Mouse (Mus musculus): ENCODE measurements around the gene Sorbs1. TPM values are rescaled to one million over a fixed set of nuclear protein-coding genes. Genes with fewer than 3 reads are reported as not detected.

Sorbs1 gene
- total RNA-seq, 1 experiment: 18.0 TPM

DNA sequence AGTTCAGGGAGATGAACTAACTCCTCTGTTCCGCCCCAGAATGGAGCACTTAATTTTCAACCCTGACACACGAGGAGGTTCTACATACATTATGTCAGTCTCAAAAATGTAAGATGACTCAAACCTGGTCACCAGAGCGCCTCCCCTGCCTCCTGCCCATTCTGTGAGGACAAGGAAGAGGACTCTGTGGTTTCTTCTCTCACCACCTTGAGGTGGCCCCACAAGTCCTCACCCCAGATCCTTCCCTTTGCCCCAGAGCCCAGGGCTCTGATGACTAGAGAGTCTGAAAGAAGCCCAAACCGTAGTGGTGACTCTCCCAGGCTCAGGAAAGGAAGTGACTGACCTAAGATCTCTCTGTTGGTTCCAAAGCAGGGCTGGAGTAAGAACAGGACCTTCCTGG, 17.5 kb downstream of the Sorbs1 start:
- H3K9ac ChIP-seq (ENCODE audit: insufficient read depth, low read depth, low read length, poor library complexity, severe bottlenecking): no peak overlapping the region
- peaks cover 1% of the 10 kb centered on the region; the same call in 1 of the 2 replicates for H3K36me3 ChIP-seq (ENCODE audit: control insufficient read depth, insufficient read depth, low read length, poor library complexity, severe bottlenecking)
- no peak overlapping the region for H3K4me3 ChIP-seq (ENCODE audit: insufficient read depth in 1 of 2, low read depth in 1 of 2, low read length in 2 of 2, poor library complexity in 1 of 2, severe bottlenecking in 1 of 2)
- H3K4me1 ChIP-seq (ENCODE audit: control insufficient read depth in 2 of 2, insufficient read depth in 2 of 2, low read length in 2 of 2, poor library complexity in 1 of 2): no peaks in the 10 kb centered on the region
- no peak overlapping the region for H3K27ac ChIP-seq (ENCODE audit: insufficient read depth, low read depth, low read length, poor library complexity, severe bottlenecking)
- in situ Hi-C loops (cut with MboI; ENCODE audit: low sequenced_read_pairs in 2 of 2, unreplicated experiment in 2 of 2): no loop called here
- TF ChIP-seq MAFK (IDR thresholded peaks at IDR 0.05; ENCODE audit: insufficient read depth, low read depth, low read length) (no peak), ZNF384 (IDR thresholded peaks at IDR 0.05; ENCODE audit: low read depth, low read length) (no peak), CHD2 (IDR thresholded peaks at IDR 0.05; ENCODE audit: low read depth, low read length) (no peak), HCFC1 (IDR thresholded peaks at IDR 0.05; ENCODE audit: borderline replicate concordance, insufficient read depth, low read length) (no peak), ZC3H11A (IDR thresholded peaks at IDR 0.05; ENCODE audit: borderline replicate concordance, low read depth, low read length) (no peak)
- DNase-seq (ENCODE audit: low read depth, low spot score): no peak
- H3K9me3 ChIP-seq (ENCODE audit: control insufficient read depth, insufficient read depth, low read depth, low read length): no peaks in the 10 kb centered on the region

DNA sequence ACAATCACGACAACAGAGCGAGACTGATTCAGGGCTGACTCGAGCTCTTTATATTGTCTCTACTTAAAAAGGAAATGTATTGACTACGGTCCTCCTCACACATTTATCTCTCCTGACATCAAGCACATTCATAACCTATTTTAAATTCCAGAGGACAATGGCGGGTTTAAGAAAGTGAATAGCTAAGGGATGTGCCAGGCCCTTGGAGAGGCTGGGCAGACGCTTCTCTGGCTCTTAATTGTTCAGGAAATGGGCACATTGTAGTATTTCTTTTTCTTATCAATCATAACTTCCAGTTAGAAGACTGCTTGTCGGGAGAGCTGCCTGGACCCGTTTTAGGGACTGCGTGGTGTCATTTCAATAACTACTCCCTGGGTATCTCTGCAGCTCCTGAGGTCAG, 20.7 kb downstream of the Sorbs1 start:
- no peak for DNase-seq (ENCODE audit: low read depth, low spot score)
- no peak for TF ChIP-seq CHD2 (IDR thresholded peaks at IDR 0.05; ENCODE audit: low read depth, low read length)
- no peak for TF ChIP-seq HCFC1 (IDR thresholded peaks at IDR 0.05; ENCODE audit: borderline replicate concordance, insufficient read depth, low read length)
- Histone ChIP-seq H3K4me3 (ENCODE audit: insufficient read depth in 1 of 2, low read depth in 1 of 2, low read length in 2 of 2, poor library complexity in 1 of 2, severe bottlenecking in 1 of 2) (no peak overlapping the region), H3K27ac (ENCODE audit: insufficient read depth, low read depth, low read length, poor library complexity, severe bottlenecking) (no peak overlapping the region), H3K9ac (ENCODE audit: insufficient read depth, low read depth, low read length, poor library complexity, severe bottlenecking) (no peak overlapping the region), H3K4me1 (ENCODE audit: control insufficient read depth in 2 of 2, insufficient read depth in 2 of 2, low read length in 2 of 2, poor library complexity in 1 of 2) (no peaks in the 10 kb centered on the region), H3K9me3 (ENCODE audit: control insufficient read depth, insufficient read depth, low read depth, low read length) (no peaks in the 10 kb centered on the region), H3K36me3 (ENCODE audit: control insufficient read depth, insufficient read depth, low read length, poor library complexity, severe bottlenecking) (peaks cover 1% of the 10 kb centered on the region; the same call in 1 of the 2 replicates)
- in situ Hi-C loops (cut with MboI; ENCODE audit: low sequenced_read_pairs in 2 of 2, unreplicated experiment in 2 of 2): no loop called here

DNA sequence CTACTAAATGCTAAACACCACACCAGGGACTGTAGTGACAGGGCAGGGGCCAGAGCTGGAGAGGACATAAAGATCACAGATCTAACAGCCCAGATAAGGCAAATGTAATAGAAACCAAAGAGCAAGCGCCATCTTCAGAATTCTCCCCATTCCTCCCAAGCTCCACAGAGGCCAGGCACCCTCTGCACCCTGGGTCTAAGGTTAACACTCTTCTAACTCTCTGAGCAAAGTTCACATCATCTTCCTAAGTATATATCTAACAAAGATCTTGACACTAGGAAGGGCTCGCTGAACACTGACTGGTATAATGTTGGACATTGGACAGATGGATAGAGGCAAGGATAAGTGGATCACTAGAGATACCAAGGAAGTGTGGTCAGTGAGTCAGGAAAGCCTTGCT, 22.1 kb downstream of the Sorbs1 start:
- H3K4me3 ChIP-seq (ENCODE audit: insufficient read depth in 1 of 2, low read depth in 1 of 2, low read length in 2 of 2, poor library complexity in 1 of 2, severe bottlenecking in 1 of 2): no peak overlapping the region
- H3K4me1 ChIP-seq (ENCODE audit: control insufficient read depth in 2 of 2, insufficient read depth in 2 of 2, low read length in 2 of 2, poor library complexity in 1 of 2): no peaks in the 10 kb centered on the region
- in situ Hi-C loops (cut with MboI; ENCODE audit: low sequenced_read_pairs in 2 of 2, unreplicated experiment in 2 of 2): no loop called here
- no peaks in the 10 kb centered on the region for H3K36me3 ChIP-seq (ENCODE audit: control insufficient read depth, insufficient read depth, low read length, poor library complexity, severe bottlenecking)
- DNase-seq (ENCODE audit: low read depth, low spot score): no peak
- TF ChIP-seq ZNF384 (IDR thresholded peaks at IDR 0.05; ENCODE audit: low read depth, low read length) (no peak), CHD2 (IDR thresholded peaks at IDR 0.05; ENCODE audit: low read depth, low read length) (no peak)
- no peak overlapping the region for H3K27ac ChIP-seq (ENCODE audit: insufficient read depth, low read depth, low read length, poor library complexity, severe bottlenecking)
- no peak overlapping the region for H3K9ac ChIP-seq (ENCODE audit: insufficient read depth, low read depth, low read length, poor library complexity, severe bottlenecking)
- no peaks in the 10 kb centered on the region for H3K9me3 ChIP-seq (ENCODE audit: control insufficient read depth, insufficient read depth, low read depth, low read length)

DNA sequence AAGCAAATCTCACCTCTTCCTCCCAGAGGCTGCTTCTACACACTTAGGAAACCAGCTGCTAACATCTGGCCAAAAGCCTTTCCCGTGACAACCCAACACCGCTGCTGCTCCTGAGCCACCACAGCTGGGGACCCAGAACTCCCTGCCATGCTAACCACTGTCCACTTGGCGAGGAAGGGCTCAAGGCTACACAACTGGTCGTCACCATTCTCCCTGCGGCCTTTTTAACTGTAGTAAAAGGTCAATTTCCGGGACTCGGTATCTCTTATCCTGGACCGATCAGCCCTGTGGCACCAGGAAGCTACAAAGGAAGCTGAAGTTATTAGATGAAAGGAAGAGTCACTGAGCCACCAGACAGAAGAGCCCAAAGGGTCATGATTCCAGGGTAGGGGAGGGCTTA, 22.8 kb downstream of the Sorbs1 start:
- in situ Hi-C loops (cut with MboI; ENCODE audit: low sequenced_read_pairs in 2 of 2, unreplicated experiment in 2 of 2): no loop called here
- no peaks in the 10 kb centered on the region for H3K4me1 ChIP-seq (ENCODE audit: control insufficient read depth in 2 of 2, insufficient read depth in 2 of 2, low read length in 2 of 2, poor library complexity in 1 of 2)
- TF ChIP-seq ZNF384 (IDR thresholded peaks at IDR 0.05; ENCODE audit: low read depth, low read length): no peak
- H3K9ac ChIP-seq (ENCODE audit: insufficient read depth, low read depth, low read length, poor library complexity, severe bottlenecking): no peak overlapping the region
- H3K4me3 ChIP-seq (ENCODE audit: insufficient read depth in 1 of 2, low read depth in 1 of 2, low read length in 2 of 2, poor library complexity in 1 of 2, severe bottlenecking in 1 of 2): no peak overlapping the region
- H3K36me3 ChIP-seq (ENCODE audit: control insufficient read depth, insufficient read depth, low read length, poor library complexity, severe bottlenecking): no peaks in the 10 kb centered on the region
- H3K9me3 ChIP-seq (ENCODE audit: control insufficient read depth, insufficient read depth, low read depth, low read length): no peaks in the 10 kb centered on the region
- DNase-seq (ENCODE audit: low read depth, low spot score): no peak
- no peak overlapping the region for H3K27ac ChIP-seq (ENCODE audit: insufficient read depth, low read depth, low read length, poor library complexity, severe bottlenecking)

DNA sequence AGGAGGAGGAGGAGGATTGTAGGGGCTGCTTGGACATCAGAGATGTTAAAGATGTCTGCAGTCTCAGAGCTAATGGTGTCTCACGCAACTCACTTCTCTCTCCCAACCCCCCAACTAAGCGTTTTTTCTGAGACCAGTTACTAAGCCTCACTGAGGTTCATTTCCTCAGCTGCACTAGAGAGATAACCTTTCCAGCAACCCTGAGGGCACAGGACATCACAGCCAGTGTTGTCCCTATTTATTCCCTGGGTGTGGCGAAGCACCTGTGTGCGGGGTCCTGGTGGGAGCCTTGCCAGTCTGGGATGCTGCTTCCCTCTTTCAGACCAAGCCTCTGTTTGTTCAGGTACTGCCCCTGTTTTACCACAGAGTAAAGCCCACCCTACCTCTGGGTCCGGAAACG, 23.9 kb downstream of the Sorbs1 start:
- DNase-seq (ENCODE audit: low read depth, low spot score): no peak
- Histone ChIP-seq H3K9me3 (ENCODE audit: control insufficient read depth, insufficient read depth, low read depth, low read length) (no peaks in the 10 kb centered on the region), H3K9ac (ENCODE audit: insufficient read depth, low read depth, low read length, poor library complexity, severe bottlenecking) (no peak overlapping the region), H3K36me3 (ENCODE audit: control insufficient read depth, insufficient read depth, low read length, poor library complexity, severe bottlenecking) (no peaks in the 10 kb centered on the region), H3K27ac (ENCODE audit: insufficient read depth, low read depth, low read length, poor library complexity, severe bottlenecking) (no peak overlapping the region), H3K4me1 (ENCODE audit: control insufficient read depth in 2 of 2, insufficient read depth in 2 of 2, low read length in 2 of 2, poor library complexity in 1 of 2) (no peaks in the 10 kb centered on the region), H3K4me3 (ENCODE audit: insufficient read depth in 1 of 2, low read depth in 1 of 2, low read length in 2 of 2, poor library complexity in 1 of 2, severe bottlenecking in 1 of 2) (no peak overlapping the region)
- TF ChIP-seq ZC3H11A (IDR thresholded peaks at IDR 0.05; ENCODE audit: borderline replicate concordance, low read depth, low read length) (no peak), ZNF384 (IDR thresholded peaks at IDR 0.05; ENCODE audit: low read depth, low read length) (no peak), MAFK (IDR thresholded peaks at IDR 0.05; ENCODE audit: insufficient read depth, low read depth, low read length) (no peak), CHD2 (IDR thresholded peaks at IDR 0.05; ENCODE audit: low read depth, low read length) (no peak), HCFC1 (IDR thresholded peaks at IDR 0.05; ENCODE audit: borderline replicate concordance, insufficient read depth, low read length) (no peak)
- in situ Hi-C loops (cut with MboI; ENCODE audit: low sequenced_read_pairs in 2 of 2, unreplicated experiment in 2 of 2): no loop called here

Measured in ES-E14 (cell line).